Mouse (Mus musculus) embryonic facial prominence, embryonic 10.5 days (tissue): Measurements from ENCODE around the gene H2-Ab1. TPM values are rescaled to one million over a fixed set of nuclear protein-coding genes. Genes with fewer than 3 reads are reported as not detected.

Experiments
- DNase-seq: peaks from one replicate; pipeline ENCODE4 v3.0.0-alpha.2; 2017; ENCODE audit warnings: low spot score
- H3K27ac ChIP-seq: fragments of 300-500 bp; sonication (generic); replicated peaks from 2 replicates; pipeline ENCODE4 v1.5.1; 2016; ENCODE audit warnings: mild to moderate bottlenecking
- H3K27me3 ChIP-seq: fragments of 300-500 bp; sonication (generic); replicated peaks from 2 replicates; pipeline ENCODE4 v1.6.1; 2016; ENCODE audit warnings: low read depth, mild to moderate bottlenecking; ENCODE audit not compliant: poor library complexity, severe bottlenecking
- H3K36me3 ChIP-seq: fragments of 300-500 bp; sonication (generic); replicated peaks from 2 replicates; pipeline ENCODE4 v1.6.1; 2016; ENCODE audit warnings: mild to moderate bottlenecking, moderate library complexity
- H3K4me1 ChIP-seq: fragments of 300-500 bp; sonication (generic); 2 replicates; pipeline ENCODE4 v1.6.1; 2016
- H3K4me3 ChIP-seq: fragments of 300-500 bp; sonication (generic); 2 replicates; pipeline ENCODE4 v1.5.1; 2016; ENCODE audit warnings: mild to moderate bottlenecking, moderate library complexity
- H3K9me3 ChIP-seq: fragments of 300-500 bp; sonication (generic); 2 replicates; pipeline ENCODE4 v1.6.1; 2016; ENCODE audit warnings: mild to moderate bottlenecking
- WGBS: fragments of 180-500 bp; shearing (Covaris S2); methylation state at CpG from one replicate; pipeline ENCODE4 v1.1.7; 2016; 5-methylcytosine and 5-hydroxymethylcytosine counted together
- polyA plus RNA-seq: library from polyadenylated mRNA; unstranded; fragments of >200 nt; fragmentation: Nextera tagmentation; extraction: Ambion mirVana; gene quantifications from 2 replicates; pipeline ENCODE4 v1.2.1, GENCODE M21; 2016

The H2-Ab1 gene
- polyA plus RNA-seq, 1 experiment from 2014 or later: 5.5 TPM

DNA sequence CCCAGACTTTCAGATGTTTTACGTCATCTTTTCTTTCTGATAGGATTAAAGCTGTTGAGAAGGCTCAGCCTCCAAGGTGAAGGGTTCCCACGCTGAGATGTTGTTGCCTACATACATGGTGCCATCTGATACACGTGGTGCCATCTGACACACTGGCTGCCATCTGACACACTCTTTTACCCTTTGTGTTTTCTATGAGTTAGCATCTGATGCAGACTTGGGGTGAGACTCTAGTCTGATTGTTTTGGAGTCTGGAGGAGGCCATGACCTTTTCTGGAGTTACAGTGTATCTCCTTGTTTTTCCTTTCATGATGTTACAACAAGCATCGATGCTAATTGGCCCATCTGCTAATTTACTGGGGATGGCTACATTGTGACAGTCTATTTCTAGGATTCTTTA, 12.8 kb upstream of the H2-Ab1 start:
- DNase-seq: no peak
- no peaks in the 10 kb centered on the region for H3K36me3 ChIP-seq
- no peak overlapping the region for H3K4me3 ChIP-seq
- no peaks in the 10 kb centered on the region for H3K27me3 ChIP-seq
- no peaks in the 10 kb centered on the region for H3K4me1 ChIP-seq
- no peak overlapping the region for H3K27ac ChIP-seq
- WGBS: 74% methylated on average over 4 of the region's 4 CpGs
- 0 out of 2 replicates have a peak, but pooled peaks cover 5% of the 10 kb centered on the region for H3K9me3 ChIP-seq

DNA sequence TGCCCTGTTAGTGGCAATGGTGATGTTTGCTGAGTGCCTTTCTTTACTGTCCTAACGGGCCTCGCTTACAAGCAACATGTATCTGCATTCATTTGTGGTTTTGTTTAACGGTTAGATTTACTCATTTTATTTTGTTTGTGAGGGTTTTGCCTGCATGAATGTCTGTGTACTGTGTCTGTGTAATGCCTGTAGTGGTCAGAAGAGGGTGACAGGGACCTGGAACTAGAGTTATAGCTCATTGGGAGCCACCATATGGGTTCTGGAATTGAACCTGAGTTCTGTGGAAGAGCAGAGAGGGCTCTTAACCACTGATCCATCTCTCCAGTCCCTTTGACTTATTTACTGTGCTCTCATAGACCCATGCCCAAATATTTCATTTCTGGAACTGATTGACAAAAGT, 10.4 kb upstream of the H2-Ab1 start:
- H3K4me1 ChIP-seq: no peaks in the 10 kb centered on the region
- H3K27me3 ChIP-seq: no peaks in the 10 kb centered on the region
- WGBS: 84% methylated on average over 3 of the region's 3 CpGs
- H3K4me3 ChIP-seq: no peak overlapping the region
- DNase-seq: no peak
- H3K27ac ChIP-seq: no peak overlapping the region
- no peaks in the 10 kb centered on the region for H3K9me3 ChIP-seq
- no peaks in the 10 kb centered on the region for H3K36me3 ChIP-seq

DNA sequence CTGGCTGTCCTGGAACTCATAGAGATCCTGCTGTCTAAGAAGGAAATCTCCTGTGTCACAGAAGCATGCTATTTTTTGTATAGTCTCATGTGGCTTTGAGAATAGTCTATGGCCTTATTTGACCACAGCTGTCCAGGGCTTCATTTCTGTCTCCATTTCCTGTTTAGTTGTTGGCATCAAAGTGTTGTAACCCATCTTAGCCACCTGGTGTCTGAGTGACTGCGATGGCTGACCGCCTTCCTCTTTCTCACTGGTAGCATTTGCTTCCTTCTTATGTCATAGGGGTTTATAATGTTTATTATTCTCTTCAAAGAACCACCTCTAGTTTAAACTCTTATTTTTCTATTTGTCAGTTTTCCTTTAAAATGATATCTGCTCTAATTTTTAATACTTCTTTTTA, 8.7 kb upstream of the H2-Ab1 start:
- H3K4me1 ChIP-seq: no peaks in the 10 kb centered on the region
- 67% methylated on average over 2 of the region's 2 CpGs for WGBS
- no peaks in the 10 kb centered on the region for H3K27me3 ChIP-seq
- H3K27ac ChIP-seq: no peak overlapping the region
- no peaks in the 10 kb centered on the region for H3K9me3 ChIP-seq
- no peak overlapping the region for H3K4me3 ChIP-seq
- DNase-seq: no peak
- H3K36me3 ChIP-seq: no peaks in the 10 kb centered on the region

DNA sequence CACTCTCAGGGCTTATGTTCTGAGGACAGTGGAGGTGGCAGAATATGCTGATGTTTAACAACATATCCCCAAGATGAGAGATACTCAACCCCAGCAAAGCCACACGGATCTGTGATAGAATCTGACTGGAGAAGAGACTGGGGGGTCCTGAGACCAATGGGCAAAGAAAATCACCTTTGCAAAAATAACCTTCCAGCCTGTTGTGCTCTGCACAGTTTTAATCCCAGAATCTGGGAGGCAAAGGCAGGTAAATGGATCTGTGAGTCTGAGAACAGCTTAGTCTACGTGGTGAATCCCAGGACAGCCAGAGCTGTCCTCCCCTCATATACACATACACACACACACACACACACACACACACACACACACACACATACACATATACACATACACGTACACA, 8.1 kb upstream of the H2-Ab1 start:
- H3K9me3 ChIP-seq: no peaks in the 10 kb centered on the region
- DNase-seq: no peak
- H3K36me3 ChIP-seq: no peaks in the 10 kb centered on the region
- H3K27me3 ChIP-seq: no peaks in the 10 kb centered on the region
- 47% methylated on average over 3 of the region's 3 CpGs for WGBS
- H3K27ac ChIP-seq: no peak overlapping the region
- no peak overlapping the region for H3K4me3 ChIP-seq
- H3K4me1 ChIP-seq: no peaks in the 10 kb centered on the region

DNA sequence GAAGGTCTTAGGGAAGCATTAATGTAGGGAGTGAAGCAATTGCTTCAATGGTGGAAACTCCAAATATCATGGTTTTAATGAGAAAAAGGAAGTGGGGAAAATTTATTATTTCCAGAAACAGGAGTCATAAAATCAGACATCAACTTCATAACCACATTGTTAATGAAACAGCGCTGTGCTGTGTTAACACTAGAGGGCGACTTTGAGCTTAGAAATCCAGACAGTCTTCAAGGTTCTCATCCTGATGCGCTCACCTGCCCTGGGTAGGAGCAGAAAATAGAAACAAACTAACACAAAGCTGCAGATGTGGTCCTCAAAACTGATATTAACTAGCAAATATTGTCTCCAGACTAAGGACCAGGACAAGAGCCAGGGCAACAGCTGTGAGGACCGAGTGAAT, 7.6 kb upstream of the H2-Ab1 start:
- H3K4me3 ChIP-seq: no peak overlapping the region
- no peaks in the 10 kb centered on the region for H3K27me3 ChIP-seq
- H3K36me3 ChIP-seq: no peaks in the 10 kb centered on the region
- no peaks in the 10 kb centered on the region for H3K9me3 ChIP-seq
- H3K27ac ChIP-seq: no peak overlapping the region
- DNase-seq: peak; percentile 50
- no peaks in the 10 kb centered on the region for H3K4me1 ChIP-seq
- WGBS: 20% methylated on average over 4 of the region's 4 CpGs

DNA sequence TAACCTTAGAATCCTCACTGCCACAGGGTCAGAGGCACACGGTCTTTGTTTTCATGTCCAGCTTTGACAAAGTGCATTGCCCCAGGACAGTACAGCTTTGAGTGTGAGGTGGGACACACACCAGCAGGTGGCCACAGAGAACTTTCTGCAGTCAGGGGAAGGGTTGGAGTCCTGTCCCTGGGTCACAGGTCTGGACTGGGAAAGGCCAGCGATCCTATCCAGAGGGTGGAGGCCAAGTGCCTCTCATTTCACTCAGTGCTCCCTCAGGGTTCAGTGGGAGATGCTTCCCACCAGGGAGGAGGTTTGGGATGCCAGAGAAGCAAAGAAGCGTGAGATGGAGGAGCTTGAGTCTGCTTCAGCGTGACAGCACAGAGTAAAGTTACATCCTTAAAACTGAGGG, 5.8 kb upstream of the H2-Ab1 start:
- WGBS: 43% methylated on average over 4 of the region's 4 CpGs
- Histone ChIP-seq H3K9me3 (no peaks in the 10 kb centered on the region), H3K27ac (no peak overlapping the region), H3K4me3 (no peak overlapping the region), H3K4me1 (no peaks in the 10 kb centered on the region), H3K36me3 (no peaks in the 10 kb centered on the region), H3K27me3 (no peaks in the 10 kb centered on the region)
- DNase-seq: no peak

DNA sequence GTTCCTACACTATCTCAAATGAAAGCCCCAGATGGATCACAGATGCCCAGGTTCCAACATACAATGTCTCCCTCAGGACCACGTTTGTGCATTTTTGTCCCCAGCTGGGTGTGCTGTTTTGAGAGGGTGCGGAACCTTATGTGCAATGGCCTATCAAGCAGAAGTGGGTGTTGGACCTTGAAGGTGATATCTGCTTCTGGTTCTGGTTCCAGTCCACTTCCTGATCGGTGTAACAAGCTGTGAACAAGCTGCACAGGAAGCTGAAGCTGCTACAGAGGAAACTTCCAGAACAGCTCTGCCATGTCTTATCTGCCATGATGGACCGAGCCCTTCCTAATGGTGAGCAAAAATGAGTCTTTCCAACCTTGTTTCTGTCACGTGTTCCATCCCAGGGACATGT, 988 bp upstream of the H2-Ab1 start:
- Histone ChIP-seq H3K27me3 (0 out of 2 replicates have a peak, but pooled peaks cover 8% of the 10 kb centered on the region), H3K4me1 (no peaks in the 10 kb centered on the region), H3K36me3 (no peaks in the 10 kb centered on the region), H3K4me3 (no peak overlapping the region), H3K27ac (no peak overlapping the region), H3K9me3 (no peaks in the 10 kb centered on the region)
- DNase-seq: no peak
- WGBS: 84% methylated on average over 5 of the region's 5 CpGs

DNA sequence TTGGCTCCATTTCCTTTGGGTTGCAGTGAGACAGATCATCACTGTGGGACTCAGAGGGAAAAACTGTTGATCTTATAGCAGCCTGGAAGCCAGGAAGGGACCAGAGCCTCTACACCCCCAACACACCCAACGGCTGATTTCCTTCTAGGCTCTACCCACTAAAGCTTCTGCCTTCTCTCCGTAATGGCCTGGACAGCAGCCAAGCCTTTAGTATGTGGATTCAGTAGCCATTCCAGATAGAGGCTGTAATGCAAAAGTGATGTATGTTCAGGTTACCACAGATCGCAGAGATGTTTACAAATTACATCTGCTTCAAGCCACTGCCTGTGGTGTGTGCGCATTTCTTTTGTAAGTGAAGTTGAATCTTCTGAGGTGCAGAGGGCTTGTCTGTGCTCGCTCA, 3.1 kb downstream of the H2-Ab1 start:
- WGBS: 87% methylated on average over 5 of the region's 5 CpGs

DNA sequence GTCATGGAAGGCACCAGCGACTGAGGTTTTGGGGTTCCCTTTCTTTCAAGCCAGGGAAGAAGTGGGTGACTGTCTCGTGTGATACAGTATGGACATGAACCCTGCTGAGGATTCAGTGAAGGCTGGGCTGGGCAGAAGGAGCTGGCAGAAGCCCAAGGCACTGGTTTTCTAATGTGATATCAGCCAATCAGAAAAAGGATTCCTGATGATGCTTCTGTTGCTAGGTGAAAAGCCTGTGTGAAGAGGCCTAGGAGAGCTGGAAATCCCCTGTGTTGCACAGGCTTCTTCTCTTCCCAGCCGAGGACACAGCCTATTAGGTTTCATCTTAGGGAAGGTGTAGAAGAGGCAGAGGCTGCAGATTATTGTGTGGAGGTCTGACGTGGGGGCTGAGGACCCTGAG, 4.0 kb downstream of the H2-Ab1 start:
- Histone ChIP-seq H3K27ac (no peak overlapping the region), H3K36me3 (no peaks in the 10 kb centered on the region), H3K4me3 (no peak overlapping the region), H3K4me1 (peaks cover 26% of the 10 kb centered on the region), H3K27me3 (peaks cover 51% of the 10 kb centered on the region), H3K9me3 (no peaks in the 10 kb centered on the region)
- WGBS: 26% methylated on average over 4 of the region's 4 CpGs
- DNase-seq: peak; percentile 18

More for the DNA sequence above, 3.1 kb downstream of the H2-Ab1 start:
- Histone ChIP-seq H3K4me3 (no peak overlapping the region), H3K9me3 (no peaks in the 10 kb centered on the region), H3K27me3 (peaks cover 44% of the 10 kb centered on the region), H3K4me1 (peaks cover 26% of the 10 kb centered on the region), H3K27ac (no peak overlapping the region), H3K36me3 (no peaks in the 10 kb centered on the region)
- no peak for DNase-seq

DNA sequence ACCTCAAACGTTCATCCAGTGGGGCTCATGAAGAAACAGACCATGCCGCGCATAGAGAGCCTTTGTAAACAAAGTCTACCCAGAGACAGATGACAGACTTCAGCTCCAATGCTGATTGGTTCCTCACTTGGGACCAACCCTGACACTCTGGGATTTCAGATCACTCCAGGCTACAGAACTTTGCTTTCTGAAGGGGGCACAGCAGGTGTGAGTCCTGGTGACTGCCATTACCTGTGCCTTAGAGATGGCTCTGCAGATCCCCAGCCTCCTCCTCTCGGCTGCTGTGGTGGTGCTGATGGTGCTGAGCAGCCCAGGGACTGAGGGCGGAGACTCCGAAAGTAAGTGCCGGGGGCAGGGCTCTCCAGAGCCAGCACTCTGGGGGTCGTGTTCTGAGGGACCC, 5.6 kb downstream of the H2-Ab1 start:
- peak; percentile 80 for DNase-seq
- Histone ChIP-seq H3K4me1 (peaks cover 26% of the 10 kb centered on the region), H3K9me3 (no peaks in the 10 kb centered on the region), H3K27me3 (peaks cover 55% of the 10 kb centered on the region), H3K36me3 (no peaks in the 10 kb centered on the region), H3K27ac (no peak overlapping the region; the same call in 1 of the 2 replicates), H3K4me3 (peak overlapping the region; percentile 68)
- WGBS: 1% methylated on average over 8 of the region's 8 CpGs

DNA sequence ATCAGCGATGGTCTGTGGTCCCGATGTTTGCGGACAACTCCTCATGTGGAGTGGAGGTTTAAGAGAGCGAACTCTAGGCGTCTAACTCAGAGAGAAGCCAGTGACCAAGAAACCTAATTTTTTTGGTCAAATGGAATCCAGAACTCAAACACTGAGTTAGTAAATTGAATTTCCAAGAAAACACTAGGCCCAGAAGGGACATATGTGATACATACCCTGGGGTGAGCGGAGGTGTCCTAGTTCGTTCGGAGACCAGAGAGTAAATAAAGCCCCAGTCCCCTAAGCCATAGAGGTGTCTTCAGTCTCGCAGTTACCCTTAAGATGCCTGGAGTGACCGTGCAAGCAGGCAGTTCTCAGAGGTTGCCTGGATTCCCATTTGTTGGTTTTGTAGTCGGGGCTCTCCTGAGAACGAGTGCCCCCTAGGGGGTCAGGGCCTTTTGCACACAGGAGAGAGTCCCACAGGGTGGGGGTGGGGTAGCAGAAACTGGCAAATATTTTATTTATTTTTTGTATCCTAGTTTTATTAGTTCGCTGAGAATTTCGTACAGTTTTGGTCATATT, 6.4 kb downstream of the H2-Ab1 start:
- Histone ChIP-seq H3K4me1 (peaks cover 26% of the 10 kb centered on the region), H3K36me3 (no peaks in the 10 kb centered on the region), H3K9me3 (no peaks in the 10 kb centered on the region), H3K27ac (peak overlapping the region; percentile 79; the same call in 1 of the 2 replicates), H3K4me3 (peak overlapping the region; percentile 68), H3K27me3 (peaks cover 53% of the 10 kb centered on the region)
- DNase-seq: peak; percentile 62
- 2% methylated on average over 14 of the region's 14 CpGs for WGBS

DNA sequence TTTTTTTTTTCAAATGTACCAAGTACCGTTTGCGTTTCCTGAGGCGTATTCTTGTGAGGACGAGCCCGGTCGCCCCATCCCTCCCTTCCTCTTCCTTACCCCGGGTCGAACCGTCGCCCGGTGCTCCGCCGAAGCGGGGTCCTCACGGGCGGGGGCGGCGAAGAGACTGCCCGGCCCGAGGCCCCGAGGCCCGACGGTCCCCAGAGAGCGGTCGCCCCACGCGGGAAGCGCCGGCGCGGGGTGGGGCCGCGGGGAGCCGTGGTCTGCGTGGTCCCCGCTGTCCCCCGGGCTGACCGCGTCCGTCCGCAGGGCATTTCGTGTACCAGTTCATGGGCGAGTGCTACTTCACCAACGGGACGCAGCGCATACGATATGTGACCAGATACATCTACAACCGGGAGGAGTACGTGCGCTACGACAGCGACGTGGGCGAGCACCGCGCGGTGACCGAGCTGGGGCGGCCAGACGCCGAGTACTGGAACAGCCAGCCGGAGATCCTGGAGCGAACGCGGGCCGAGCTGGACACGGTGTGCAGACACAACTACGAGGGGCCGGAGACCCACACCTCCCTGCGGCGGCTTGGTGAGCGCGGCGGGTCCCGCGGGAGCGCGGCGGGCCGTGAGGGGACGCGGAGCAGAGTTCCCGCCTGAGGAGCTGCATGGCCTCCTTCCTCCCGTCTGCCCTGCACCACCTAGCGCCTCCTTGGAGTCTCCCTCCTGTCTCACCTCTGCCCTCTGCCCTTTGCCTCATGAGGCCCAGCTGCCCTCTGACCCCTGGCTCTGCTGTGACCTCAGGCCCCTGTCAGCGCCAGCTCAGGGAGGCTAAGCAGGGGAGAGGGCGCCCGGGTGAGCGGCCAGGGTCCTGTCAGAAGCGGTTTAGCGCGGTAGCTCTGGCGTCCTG, 7.2 kb downstream of the H2-Ab1 start:
- peaks cover 26% of the 10 kb centered on the region for H3K4me1 ChIP-seq
- WGBS: under 1% methylated on average over 93 of the region's 93 CpGs
- peak overlapping the region; percentile 79 for H3K27ac ChIP-seq
- peak overlapping the region; percentile 68 for H3K4me3 ChIP-seq
- H3K27me3 ChIP-seq: peaks cover 49% of the 10 kb centered on the region
- H3K9me3 ChIP-seq: no peaks in the 10 kb centered on the region
- H3K36me3 ChIP-seq: no peaks in the 10 kb centered on the region
- DNase-seq: peak; percentile 70

DNA sequence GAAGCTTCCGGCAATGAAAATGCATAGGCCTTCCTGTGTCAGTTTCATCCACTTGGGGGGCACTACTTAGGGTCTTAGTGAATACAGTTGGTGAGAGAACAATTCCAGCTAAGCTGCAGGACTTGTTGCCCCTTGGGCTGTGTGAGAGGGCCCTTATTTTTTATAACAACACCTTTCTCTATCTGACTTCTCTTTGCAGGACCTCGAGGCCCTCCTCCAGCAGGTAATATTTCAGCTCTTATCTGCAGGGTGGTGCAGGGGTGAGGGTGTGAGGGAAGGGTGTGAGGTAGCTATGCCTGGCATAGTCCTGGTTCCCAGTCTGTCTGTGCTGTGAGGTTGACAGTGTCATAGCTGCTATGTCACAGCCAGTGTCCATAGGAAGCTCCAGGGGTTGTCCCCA, 10.8 kb downstream of the H2-Ab1 start:
- no peaks in the 10 kb centered on the region for H3K36me3 ChIP-seq
- no peak overlapping the region for H3K27ac ChIP-seq
- 85% methylated on average over 2 of the region's 2 CpGs for WGBS
- peaks cover 21% of the 10 kb centered on the region for H3K4me1 ChIP-seq
- DNase-seq: no peak
- H3K9me3 ChIP-seq: no peaks in the 10 kb centered on the region
- H3K27me3 ChIP-seq: peaks cover 35% of the 10 kb centered on the region
- no peak overlapping the region for H3K4me3 ChIP-seq
